Mouse (Mus musculus) testis, adult 2 months (tissue): ENCODE measurements around the gene Nodal. TPM values are rescaled to one million over a fixed set of nuclear protein-coding genes. Genes with fewer than 3 reads are reported as not detected.
A peak's percentile ranks its signal among the peaks of the same experiment; 100 is the strongest.

ENCODE experiments used
- H3K27ac ChIP-seq: fragments of 200-500 bp; 2 replicates; pipeline ENCODE4 v1.5.1; 2012; ENCODE audit warnings: low read depth, low read length; ENCODE audit not compliant: control insufficient read depth, insufficient read depth
- H3K27me3 ChIP-seq: fragments of 200-500 bp; 2 replicates; pipeline ENCODE4 v1.6.1; 2012; ENCODE audit warnings: mild to moderate bottlenecking, low read length, moderate library complexity; ENCODE audit not compliant: control insufficient read depth, insufficient read depth
- H3K36me3 ChIP-seq: fragments of 200-500 bp; 2 replicates; pipeline ENCODE4 v1.6.1; 2012; ENCODE audit warnings: mild to moderate bottlenecking, low read length; ENCODE audit not compliant: control insufficient read depth, insufficient read depth
- H3K4me1 ChIP-seq: fragments of 200-500 bp; 2 replicates; pipeline ENCODE4 v1.6.1; 2012; ENCODE audit warnings: low read length; ENCODE audit not compliant: control insufficient read depth, insufficient read depth
- H3K4me3 ChIP-seq: fragments of 200-500 bp; 2 replicates; pipeline ENCODE4 v1.5.1; 2012; ENCODE audit warnings: low read depth, mild to moderate bottlenecking, low read length, moderate library complexity, mixed read lengths; ENCODE audit not compliant: control insufficient read depth
- CTCF ChIP-seq: fragments of 200-500 bp; IDR thresholded peaks from 2 replicates; pipeline ENCODE4 v1.5.1; 2012; ENCODE audit warnings: low read depth, mild to moderate bottlenecking, inconsistent platforms, low read length, moderate library complexity; ENCODE audit not compliant: control insufficient read depth, insufficient read depth, insufficient replicate concordance
- POLR2A ChIP-seq: fragments of 200-500 bp; IDR thresholded peaks from 2 replicates; pipeline ENCODE4 v1.6.1; 2012; ENCODE audit warnings: low read depth, mild to moderate bottlenecking, inconsistent platforms, low read length, moderate library complexity; ENCODE audit not compliant: control insufficient read depth
- polyA plus RNA-seq: library from polyadenylated mRNA; depleted of rRNA; stranded (reverse); fragments of >200 nt; gene quantifications from 2 replicates; pipeline ENCODE4 v1.2.3, GENCODE M21; 2012

Gene Nodal
- polyA plus RNA-seq, 1 experiment: 0.06 TPM

DNA sequence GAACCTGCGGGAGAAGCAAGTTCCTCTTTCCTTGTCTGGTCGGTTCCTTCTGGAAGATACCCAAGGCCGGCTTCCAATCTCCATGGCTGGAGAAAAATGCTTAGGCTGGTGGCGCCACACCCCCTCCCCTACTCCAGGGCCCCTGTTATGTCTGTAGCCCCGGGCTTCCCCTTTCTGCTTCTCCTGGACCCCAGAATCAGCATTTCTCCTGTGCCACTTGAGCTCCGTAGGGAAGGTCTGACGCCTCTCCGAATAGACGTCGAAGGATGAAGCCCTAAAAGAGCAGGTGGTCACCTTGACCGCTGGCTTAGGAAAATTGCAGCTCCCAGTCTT, 34.1 kb upstream of the Nodal start:
- Histone ChIP-seq H3K4me3 (peak overlapping the region; percentile 78), H3K27ac (no peak overlapping the region), H3K4me1 (peaks cover 10% of the 10 kb centered on the region), H3K36me3 (no peaks in the 10 kb centered on the region), H3K27me3 (no peaks in the 10 kb centered on the region)
- no peak for TF ChIP-seq CTCF
- no peak for TF ChIP-seq POLR2A

DNA sequence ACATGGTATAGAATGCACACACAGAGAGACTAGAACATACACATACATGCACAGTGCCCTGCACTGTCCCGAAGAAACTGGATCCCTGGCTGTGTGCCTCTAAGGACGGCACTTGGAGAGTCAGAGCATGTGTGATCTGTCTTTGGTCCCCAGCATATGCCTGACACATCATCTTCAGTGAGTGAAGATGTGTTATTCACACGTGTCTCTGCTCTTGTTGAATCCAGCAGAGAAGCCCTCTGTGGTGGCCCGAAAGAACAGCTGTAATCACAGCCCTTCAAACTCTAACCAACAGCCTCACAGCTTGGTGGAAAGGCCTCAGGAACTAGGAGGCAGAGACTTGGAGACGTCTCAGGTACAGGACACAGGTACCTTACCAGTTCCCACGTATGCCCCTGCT, 32.6 kb upstream of the Nodal start:
- TF ChIP-seq POLR2A (no peak), CTCF (no peak)
- Histone ChIP-seq H3K4me1 (peaks cover 10% of the 10 kb centered on the region), H3K4me3 (no peak overlapping the region), H3K27me3 (no peaks in the 10 kb centered on the region), H3K27ac (no peak overlapping the region), H3K36me3 (no peaks in the 10 kb centered on the region)

DNA sequence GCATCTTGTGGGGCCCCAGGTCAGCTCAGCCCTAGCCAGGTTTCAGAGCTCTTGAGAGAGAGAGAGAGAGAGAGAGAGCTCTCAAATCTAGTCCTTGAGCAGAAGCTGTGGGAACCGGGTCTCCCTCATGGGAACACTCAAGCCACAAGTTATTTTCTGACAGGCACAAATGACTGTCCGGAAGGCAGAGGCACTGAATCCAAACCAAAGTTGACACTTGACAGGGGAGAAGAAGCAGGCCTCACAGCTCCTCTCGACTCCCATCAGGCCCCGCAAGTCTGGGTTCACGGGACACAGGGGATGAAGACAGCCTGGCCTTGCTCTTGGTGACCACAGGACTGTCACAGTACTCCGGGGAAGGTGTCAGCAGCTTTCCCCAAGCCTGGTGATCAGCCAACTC, 31.5 kb upstream of the Nodal start:
- Histone ChIP-seq H3K4me1 (peaks cover 10% of the 10 kb centered on the region), H3K27me3 (no peaks in the 10 kb centered on the region), H3K36me3 (no peaks in the 10 kb centered on the region), H3K27ac (no peak overlapping the region), H3K4me3 (no peak overlapping the region)
- no peak for TF ChIP-seq POLR2A
- no peak for TF ChIP-seq CTCF

DNA sequence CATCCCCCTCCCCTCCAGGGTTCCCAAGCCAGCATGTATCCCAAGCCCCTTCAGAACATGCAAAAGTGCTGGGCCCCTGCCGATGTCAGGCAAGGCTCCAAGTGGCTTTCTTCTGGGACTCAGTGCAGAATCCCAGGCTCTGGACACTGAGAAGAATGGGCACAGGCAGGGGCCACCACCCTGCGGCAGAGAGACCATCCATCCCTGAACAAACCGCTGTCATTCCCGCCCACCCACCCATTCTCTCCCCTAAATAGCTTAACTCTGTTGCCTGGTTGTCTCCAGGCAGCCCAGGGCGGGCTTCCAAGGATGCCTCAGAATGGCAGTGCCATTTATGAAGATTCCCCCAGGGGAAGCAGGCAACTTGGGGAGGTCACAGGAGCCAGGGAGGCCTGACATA, 28.8 kb upstream of the Nodal start:
- TF ChIP-seq POLR2A (no peak), CTCF (no peak)
- Histone ChIP-seq H3K27ac (no peak overlapping the region), H3K4me1 (peaks cover under 1% of the 10 kb centered on the region; the same call in 1 of the 2 replicates), H3K4me3 (no peak overlapping the region), H3K36me3 (no peaks in the 10 kb centered on the region), H3K27me3 (no peaks in the 10 kb centered on the region)

DNA sequence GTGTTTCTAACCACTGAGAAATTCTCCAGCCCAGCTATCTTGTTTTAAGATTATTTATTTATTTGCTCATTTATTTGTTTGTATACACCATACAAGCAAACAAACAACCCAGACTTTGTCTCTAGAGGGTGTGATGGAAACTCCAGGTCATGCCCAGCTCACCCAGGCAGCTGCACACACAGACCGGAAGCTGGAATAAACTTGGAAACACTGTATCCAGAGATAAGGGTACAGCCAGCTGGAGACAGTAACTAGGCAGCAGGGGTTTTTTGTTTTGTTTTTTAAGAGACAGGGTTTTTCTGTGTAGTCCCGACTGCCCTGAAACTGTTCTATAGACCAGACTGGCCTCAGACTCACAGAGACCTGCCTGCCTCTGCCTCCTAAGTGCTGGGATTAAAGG, 27.6 kb upstream of the Nodal start:
- TF ChIP-seq CTCF (no peak), POLR2A (no peak)
- Histone ChIP-seq H3K4me3 (no peak overlapping the region), H3K27me3 (no peaks in the 10 kb centered on the region), H3K36me3 (no peaks in the 10 kb centered on the region), H3K4me1 (no peaks in the 10 kb centered on the region; the same call in 1 of the 2 replicates), H3K27ac (no peak overlapping the region)

DNA sequence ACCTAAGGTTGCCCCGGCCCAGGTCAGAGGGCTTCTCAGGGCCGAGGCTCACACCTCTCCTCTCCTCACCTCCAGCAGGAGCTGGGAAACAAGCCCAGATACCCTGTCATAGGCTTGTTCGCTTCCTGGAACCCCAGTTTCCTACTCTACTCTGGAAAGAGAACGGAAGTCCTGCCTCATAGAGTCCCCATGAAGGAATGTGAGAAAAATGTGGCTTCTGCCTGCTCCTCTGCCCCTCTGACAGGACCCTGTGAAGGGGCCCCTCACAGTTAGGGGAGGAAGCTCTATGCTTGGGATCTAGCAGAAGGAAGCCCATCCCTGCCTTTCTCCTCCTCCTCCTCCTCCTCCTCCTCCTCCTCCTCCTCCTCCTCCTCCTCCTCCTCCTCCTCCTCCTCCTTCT, 25.2 kb upstream of the Nodal start:
- no peak overlapping the region for H3K27ac ChIP-seq

DNA sequence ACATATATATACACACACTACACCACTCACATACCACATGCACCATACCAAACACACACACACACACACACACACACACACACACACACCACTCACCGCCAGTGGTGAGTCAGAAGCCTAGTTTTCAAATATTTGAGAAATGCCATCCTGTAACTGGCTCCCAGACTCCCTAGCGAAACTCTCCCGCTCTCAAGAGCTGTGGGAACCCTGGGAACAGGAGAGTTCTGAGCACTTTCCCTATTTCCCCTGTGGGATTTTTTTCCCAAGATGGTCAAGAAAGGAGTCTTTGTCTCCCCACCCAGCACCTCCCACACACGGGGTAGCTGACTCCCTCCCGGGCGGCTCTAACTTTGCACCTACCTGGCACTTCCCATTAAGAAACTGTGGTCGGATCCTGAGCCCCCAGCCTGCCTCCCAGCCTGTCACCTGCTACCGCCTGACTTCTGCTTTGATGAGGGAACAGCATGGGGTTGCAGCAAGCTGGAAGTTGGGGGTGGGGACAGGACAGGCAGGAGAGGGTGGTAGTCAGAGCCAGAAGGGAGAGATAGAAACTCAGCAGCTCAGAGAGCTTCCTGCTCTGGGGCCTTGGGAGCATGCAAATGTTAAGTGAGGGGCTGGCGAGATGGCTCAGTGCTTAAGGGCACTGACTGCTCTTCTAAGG, 23.2 kb upstream of the Nodal start:
- TF ChIP-seq POLR2A: no peak
- TF ChIP-seq CTCF: no peak
- no peak overlapping the region for H3K4me3 ChIP-seq
- no peaks in the 10 kb centered on the region; the same call in none of the 2 replicates for H3K4me1 ChIP-seq
- H3K27me3 ChIP-seq: no peaks in the 10 kb centered on the region
- no peaks in the 10 kb centered on the region for H3K36me3 ChIP-seq
- no peak overlapping the region for H3K27ac ChIP-seq

More for the DNA sequence above, 25.2 kb upstream of the Nodal start:
- H3K4me1 ChIP-seq: no peaks in the 10 kb centered on the region; the same call in 1 of the 2 replicates
- no peaks in the 10 kb centered on the region for H3K27me3 ChIP-seq
- H3K4me3 ChIP-seq: no peak overlapping the region
- TF ChIP-seq POLR2A: no peak
- no peak for TF ChIP-seq CTCF
- no peaks in the 10 kb centered on the region for H3K36me3 ChIP-seq

DNA sequence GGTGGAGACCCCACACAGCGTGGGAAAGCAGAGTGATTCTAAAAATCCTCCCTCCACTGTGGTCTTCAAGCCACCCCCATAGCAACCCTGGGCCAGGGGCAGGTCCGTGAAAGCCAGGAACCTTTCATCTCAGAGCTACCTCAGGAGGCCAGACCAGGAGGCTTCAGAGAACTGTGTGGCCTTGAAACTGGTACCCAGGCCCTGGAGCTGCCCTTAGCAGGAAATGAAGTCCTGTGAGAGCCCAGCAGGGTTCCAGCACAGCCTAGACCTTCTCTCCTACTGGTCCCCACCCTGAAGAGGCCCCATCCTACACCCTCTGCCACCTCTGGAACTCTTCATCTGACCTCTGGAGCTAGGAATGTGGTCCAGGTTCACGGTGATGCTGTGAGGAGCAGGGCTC, 19.6 kb upstream of the Nodal start:
- no peaks in the 10 kb centered on the region; the same call in none of the 2 replicates for H3K4me1 ChIP-seq
- no peak overlapping the region for H3K4me3 ChIP-seq
- TF ChIP-seq POLR2A (no peak), CTCF (no peak)
- no peaks in the 10 kb centered on the region for H3K27me3 ChIP-seq
- no peaks in the 10 kb centered on the region for H3K36me3 ChIP-seq
- no peak overlapping the region for H3K27ac ChIP-seq
